Mouse (Mus musculus) ES-E14 (cell line): Measurements from ENCODE around the gene Abca7.

Source experiments
- CHD2 ChIP-seq: IDR thresholded peaks from 2 replicates; pipeline ENCODE4 v1.6.1; 2014; ENCODE audit warnings: mild to moderate bottlenecking, low read depth, low read length, inconsistent platforms
- MAFK ChIP-seq: IDR thresholded peaks from 2 replicates; pipeline ENCODE4 v1.6.1; 2014; ENCODE audit warnings: mild to moderate bottlenecking, low read depth, low read length, inconsistent platforms; ENCODE audit not compliant: insufficient read depth
- ZC3H11A ChIP-seq: IDR thresholded peaks from 2 replicates; pipeline ENCODE4 v1.6.1; 2012; ENCODE audit warnings: low read depth, mild to moderate bottlenecking, inconsistent platforms, low read length, borderline replicate concordance

DNA sequence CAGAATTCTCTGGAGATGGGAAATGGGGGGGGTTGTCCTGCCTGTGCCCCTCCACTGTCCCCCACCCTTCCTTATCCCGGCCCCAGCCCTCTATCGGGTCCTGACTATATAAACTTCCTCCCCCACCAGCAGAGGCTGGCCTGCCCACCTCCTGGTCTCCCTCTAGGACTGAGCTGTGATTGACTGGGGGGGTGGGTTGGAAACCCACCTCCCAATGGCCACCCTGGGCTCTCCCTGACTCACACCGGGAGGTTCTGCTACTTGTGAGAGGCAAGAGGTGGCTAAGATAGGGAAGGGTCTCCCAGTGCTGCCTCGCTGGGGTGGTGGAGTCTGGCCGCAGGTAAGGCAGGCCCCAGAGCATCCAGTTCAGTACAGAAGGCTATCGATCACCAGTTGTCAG lies 48.8 kb upstream of the Abca7 start:
- TF ChIP-seq ZC3H11A (no peak), CHD2 (no peak), MAFK (no peak)
